Mouse (Mus musculus) left cerebral cortex, postnatal 4 days (tissue): Measurements from ENCODE around the gene Fancc. TPM values are rescaled to one million over a fixed set of nuclear protein-coding genes. Genes with fewer than 3 reads are reported as not detected.

Experiments
- DNase-seq: peaks from one replicate; pipeline ENCODE4 v3.0.0-alpha.2; 2022
- intact Hi-C: fragments of 180-260 bp; cut with DNase I; formaldehyde crosslinking; loops from one replicate; pipeline ENCODE4 v1.15.1; 2025
- total RNA-seq, 2 experiments: library from RNA; stranded (reverse); gene quantifications; 2 replicates each; pipeline ENCODE4 v1.2.3; 2021

The Fancc gene
- total RNA-seq, 2 experiments from 2014 or later, result 10.8 to 11.3 TPM

DNA sequence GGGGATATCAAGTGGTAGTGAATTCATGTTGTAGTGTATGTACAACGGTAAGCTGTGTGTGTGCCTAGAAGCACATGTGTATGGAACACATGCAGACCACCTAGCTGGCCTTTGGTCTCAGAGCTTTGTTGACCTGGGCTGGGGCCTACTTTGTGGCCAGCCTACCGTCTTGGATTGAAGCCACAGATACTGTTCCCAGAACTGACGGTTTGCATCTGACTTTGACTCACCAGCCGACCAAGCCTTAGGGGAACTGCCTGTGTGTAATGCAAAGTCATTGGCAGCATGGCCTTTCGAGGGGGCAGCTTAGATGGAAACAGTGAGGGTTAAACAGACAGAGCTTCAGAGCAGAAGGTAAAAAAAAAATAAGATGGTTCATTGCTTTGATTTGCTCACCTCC is 243.9 kb downstream of the Fancc start:
- intact Hi-C loops, result no loop called here

DNA sequence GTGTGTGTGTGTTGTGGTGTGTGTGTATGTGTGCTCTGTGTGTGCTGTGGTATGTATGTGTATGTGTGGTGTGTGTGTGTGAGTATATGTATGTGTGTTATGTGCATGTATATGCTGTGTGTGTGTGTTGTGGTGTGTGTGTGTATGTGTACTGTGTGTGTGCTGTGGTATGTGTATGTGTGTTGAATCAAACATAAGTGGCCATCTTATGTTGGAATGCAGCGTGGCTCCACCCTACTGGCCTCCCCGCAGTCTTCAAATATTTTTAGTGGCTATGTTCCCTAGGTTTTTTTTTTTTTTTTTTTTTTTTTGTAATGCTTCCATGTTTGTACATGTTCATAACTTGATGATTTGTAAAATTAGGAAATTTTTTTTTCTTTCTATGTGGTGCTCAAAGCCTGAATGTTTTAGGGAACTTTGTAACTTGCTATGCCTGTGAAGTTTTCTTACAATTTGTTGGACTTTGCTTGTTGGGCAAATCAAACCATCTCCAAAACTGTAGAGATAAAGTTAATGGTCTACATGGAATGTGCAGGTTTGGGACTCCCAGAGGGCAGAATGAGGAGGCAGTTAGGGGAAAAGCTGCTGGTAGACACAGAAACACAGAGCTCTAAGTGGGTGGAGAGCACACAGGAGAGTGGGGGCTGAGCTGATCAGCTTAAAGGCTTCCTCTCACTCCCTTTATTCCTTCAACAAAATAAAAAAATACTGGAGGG is 244.6 kb downstream of the Fancc start:
- DNase-seq, result no peak
- intact Hi-C loops, result no loop called here

More for the DNA sequence above, 243.9 kb downstream of the Fancc start:
- no peak for DNase-seq

DNA sequence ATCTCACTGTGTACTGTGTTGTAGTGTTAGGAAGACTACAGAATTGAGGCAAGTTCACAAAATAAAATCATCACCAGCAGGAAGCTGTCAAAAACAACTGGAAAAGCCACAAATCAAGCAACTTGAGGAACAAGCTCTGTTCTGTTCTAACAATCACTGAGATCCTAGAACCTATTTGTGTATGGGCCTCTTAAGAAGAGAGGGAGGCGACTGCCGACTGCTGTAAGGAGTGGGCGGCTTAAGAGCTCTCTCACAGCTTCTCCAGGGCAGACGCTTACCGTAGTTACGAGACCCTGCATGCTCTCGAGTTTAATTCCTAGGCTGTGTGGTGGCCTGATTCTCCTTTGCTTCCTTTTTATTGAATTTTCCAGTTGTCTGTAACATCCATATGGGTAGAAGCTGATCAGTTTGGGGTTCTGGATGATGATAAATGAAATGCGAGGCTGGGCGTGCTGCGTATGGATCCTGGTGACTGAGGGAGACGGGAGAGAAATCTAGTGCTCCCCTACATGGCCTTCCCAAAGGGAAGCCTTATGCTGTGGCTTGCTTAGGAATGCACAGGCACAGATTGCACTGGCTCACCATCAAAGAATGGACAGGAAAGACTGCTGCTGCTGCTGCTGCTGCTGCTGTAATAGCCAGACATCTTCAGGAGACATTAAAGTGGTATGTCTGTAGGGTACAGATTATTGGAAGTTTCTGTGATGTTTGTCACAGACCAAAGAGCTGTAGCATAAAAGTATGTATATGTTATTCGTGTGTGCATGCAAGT is 245.8 kb downstream of the Fancc start:
- no peak for DNase-seq
- intact Hi-C loops, result no loop called here

DNA sequence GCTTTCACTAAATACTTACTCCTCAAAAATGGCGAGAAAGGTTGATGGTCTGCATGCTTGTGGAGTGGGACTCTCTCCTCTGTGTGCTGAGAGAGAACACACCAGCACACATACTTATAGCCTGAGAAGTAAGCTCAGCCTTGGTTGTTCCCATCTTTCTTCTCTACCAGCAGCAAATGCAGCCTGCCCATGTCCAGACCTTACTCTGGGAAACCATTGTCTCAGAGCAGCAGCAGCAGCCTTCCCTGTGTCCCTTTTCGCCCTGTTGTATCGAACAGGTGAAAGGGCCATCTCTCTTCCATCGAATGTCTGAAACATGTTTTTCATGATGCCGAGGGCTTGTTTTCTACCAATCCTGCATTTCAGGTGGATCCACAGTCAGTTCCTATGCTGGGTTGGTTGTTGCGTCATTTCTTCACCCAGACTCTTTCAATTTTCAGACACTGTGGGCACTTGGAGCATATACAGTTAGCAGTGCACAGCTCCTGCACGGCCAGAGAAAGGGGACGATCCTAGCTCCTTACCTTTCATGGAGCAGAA is 246.6 kb downstream of the Fancc start:
- intact Hi-C loops, result no loop called here

DNA sequence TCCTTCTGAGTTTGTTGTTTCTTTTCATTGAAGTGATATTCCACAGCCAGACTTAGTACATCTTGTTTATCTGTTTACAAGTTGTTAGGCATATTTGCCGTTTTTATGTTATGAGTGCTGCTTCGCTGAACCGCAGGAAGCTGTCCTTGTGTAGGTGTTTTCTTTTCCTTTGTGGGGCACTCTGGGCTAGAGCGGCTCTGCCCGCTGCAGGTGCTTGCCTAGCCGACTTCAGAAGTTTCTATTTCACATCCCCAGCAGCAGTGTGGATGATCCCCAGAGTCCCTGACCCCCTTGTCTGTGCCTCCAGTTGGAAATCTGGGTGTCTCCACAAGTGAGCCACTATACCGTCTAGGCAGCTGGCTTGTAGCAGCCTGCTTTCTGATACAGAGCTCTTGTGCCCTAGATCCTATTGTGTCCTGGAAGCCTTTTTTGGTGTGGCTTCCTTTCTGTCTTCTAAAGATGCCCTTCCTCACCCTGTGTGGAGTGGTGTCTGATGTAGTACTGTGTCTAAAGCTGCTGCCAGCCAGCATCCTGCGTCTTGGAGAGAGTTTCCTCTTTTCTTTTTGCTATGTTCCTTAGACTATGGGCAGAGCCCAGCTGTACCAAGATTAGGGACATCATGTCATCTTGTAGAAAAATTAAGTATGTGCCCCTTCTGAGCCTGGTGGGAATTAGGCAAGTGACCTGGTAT is 247.2 kb downstream of the Fancc start:
- intact Hi-C loops, result no loop called here
- no peak for DNase-seq

More for the DNA sequence above, 246.6 kb downstream of the Fancc start:
- no peak for DNase-seq

DNA sequence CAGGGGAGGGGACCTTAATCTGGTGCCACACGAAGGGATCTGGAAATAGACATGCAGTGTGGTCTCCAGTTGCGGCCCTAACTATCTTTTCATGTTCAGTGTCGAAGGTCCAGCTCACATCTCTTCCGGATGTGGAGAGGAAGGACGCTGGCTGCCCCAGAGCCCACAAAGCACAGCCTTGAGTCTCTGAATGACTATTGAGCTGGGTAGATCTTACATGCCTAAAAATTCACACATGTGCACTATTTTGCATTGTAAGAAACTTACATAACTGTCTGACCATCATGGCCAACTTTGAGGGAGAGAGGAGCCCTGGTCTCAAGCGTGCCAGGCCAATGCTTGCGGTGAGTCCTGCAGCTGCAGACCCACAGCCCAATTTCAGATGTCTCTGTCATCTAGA is 247.9 kb downstream of the Fancc start:
- DNase-seq, result no peak

DNA sequence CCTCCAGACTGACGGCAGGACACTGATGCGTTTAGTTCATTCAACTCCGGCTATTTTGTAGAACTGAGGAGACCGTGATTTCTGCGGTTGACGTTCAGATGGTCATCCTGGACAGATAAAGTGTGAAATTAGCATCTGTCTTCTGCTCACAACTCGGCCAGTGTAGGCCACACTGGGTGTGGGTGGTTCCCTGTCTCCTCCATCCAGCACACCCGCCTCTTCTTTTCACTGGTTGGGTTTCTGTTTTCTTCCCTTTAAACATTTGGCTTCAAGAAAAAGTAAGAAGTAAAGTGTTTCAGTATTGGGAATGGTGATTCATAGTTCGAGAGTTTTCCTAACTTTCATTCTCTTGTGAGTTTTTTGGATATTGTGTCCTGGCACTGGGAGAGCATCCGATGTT is 248.8 kb downstream of the Fancc start:
- intact Hi-C loops, result no loop called here
- DNase-seq, result no peak

More for the DNA sequence above, 247.9 kb downstream of the Fancc start:
- intact Hi-C loops, result no loop called here

DNA sequence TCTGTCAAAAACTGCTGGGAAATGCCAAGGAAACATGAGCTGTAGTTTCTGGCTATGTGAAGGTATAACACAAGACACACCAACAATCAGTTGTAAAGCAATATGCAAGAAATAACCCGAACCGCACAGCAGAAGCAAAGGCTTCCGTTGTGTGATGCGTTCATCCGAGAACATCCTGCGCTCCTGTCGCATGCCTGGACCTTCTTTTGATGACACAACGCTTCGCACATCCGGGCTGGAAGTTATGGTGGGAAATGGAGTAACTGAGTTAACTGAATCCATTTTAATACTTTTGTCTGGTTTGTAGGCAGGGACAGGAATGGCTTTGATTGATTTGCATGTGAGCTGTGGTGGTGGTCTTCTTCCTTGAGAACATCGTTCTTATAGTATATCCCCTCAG is 249.4 kb downstream of the Fancc start:
- intact Hi-C loops, result no loop called here

DNA sequence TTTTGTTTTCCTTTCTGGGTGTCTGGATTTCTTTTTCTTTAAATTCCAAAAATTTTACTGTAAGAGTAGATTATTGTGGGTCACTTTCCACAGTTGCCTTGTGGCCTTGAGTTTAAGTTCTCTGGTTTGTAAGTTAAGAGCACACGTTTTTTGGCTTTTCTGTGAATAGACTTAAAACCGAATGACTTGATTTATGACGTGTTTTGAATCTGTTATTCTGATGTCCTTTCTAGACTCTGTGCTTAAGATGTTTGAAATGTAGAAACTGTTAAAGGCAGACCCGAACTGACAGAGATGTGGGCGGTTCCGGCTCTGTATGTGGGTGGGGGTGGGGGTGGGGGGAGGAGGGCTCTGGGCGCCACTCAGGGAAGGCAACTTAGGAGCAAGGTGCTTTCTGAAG is 250.0 kb downstream of the Fancc start:
- intact Hi-C loops, result no loop called here
- DNase-seq, result no peak

More for the DNA sequence above, 249.4 kb downstream of the Fancc start:
- DNase-seq, result no peak

DNA sequence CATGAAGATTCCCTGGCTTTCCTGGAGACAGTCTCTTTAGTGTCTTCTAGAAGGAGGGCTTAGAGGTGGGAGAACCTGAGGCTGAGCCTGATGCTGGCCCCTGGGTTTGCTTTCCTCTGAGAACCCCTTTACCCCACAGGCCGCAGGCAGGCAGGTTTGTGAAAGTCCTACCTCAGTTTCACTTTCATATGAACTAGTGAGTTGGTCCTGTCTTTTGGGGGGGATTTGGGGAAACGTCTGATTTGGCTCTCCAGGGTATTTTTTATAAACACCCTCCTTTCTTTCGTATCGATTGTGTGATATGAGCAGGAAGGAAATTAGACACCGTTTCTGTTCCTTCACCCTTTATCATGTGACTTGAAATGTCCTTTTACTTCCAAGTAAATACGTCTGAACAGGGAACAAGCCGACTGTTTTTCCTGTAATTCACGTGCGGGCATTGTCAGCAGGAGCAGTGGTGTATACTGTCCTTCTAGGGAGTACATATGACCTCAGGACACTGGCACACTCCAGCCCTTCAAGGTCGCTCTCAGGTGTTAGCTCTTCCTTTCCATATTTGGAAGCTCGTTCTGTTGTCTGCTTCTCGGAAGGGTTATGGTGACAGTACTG is 250.6 kb downstream of the Fancc start:
- DNase-seq, result no peak
- intact Hi-C loops, result no loop called here

DNA sequence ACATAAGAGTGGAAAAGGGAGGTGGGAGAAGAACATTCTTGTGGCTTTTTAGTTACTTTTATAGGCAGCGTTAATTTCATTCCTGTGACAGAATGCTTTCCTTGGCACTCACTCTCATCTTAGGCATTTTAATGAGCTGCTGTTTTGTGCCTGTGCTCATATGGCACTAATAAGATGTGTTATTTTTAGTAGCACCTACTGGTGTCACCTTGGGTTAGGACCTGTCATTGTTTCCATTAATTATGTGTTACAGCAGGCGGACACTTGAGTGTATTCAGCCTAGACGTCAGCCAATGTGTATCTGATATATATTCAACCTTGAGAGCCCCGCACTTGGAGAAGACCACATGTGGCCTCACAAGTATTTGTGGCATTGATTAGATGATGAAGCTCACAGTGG is 251.3 kb downstream of the Fancc start:
- no peak for DNase-seq
- intact Hi-C loops, result no loop called here

DNA sequence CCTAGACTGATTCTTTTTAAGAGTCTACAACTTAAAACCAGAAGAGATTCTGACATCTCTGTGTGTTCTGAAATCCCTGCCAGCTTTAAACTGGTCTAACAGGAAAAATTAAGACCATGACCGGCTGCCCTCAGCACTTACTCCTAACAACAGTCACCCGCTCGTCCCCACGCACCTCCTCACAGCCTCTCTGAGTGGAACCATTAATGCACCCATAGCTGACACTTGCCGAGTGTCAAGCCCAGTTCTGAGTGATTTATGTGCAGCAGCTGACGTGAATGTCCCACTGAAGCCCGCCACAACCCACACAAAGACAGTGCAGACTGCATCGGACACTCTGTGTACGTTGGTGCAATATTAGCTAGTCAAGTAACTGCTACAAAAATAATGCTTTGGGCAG is 251.9 kb downstream of the Fancc start:
- DNase-seq, result no peak
- intact Hi-C loops, result no loop called here

DNA sequence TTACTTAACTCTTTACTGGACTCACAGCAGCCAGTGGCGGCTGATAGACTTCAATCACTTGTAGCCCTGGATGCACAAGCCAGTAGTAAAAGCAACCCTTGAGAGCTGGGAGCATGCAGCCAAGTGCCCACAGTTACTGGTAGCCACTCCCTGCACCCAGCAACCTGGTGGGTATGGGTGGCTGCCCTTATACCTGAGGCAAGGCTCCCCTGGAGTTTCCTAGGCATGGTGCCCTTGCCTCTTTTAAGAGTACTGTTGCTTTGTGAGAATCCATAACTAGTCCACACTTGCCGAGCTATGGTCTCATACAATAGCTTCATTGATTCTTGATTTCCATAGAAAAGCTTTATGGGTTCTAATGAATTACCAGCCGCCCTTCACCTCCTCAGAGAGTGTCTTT is 252.7 kb downstream of the Fancc start:
- DNase-seq, result no peak
- intact Hi-C loops, result no loop called here

DNA sequence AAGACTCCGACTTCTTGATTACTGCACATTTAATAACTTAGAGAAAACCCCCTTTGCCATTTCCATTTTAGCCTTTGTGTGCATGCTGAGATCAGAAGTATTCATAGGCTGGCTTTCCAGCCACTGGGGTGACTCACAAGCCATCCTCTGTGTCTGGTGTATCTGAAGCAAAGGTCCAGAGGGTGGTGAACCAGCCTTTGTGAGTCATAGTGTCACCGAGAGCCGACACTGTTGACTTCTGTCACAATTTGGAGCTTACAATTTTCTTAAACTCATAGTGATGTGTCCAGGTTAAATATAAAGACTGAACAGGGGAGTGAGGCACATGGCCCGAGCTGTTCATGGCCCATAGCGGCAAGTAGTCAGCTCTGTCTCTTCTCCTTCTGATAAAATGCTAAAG is 253.5 kb downstream of the Fancc start:
- intact Hi-C loops, result no loop called here
- DNase-seq, result no peak

DNA sequence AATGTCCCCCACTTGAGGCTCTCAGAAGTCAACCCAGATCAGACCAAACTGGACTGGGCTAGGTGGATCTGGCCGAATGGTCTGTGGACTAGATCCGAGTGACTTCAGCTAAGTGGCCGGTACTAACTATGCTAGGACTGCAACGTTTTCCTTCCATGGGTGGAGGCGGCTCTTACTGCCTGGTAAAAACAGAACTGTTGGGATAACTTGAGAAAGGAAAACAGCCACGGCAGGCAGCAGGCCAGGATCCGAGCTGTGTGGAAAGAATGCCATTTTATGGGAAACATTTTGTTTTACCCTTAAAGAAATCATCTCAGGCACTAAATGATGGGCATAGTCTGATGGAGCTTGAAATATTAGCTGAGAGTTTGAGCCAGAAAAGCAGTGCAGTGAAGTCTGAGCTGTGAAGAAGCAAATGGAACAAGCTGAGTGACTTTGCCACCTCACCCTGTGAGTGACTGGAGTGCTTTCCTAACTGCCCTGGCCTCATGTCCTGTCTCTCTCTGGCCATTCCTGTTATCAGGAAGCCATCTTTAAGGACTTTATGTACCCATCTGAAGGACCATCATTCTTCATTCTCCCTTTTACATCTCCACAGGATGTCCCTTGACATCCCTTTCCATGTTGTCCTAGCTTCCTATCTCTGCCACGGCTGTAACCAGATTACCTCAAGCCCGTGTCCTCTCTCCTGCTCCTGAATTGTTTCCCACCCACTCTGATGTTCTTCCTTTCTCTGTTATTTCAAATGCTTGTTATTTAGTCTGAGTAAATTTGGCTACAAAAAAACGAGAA is 254.5 kb downstream of the Fancc start:
- DNase-seq, result no peak
- intact Hi-C loops, result no loop called here

DNA sequence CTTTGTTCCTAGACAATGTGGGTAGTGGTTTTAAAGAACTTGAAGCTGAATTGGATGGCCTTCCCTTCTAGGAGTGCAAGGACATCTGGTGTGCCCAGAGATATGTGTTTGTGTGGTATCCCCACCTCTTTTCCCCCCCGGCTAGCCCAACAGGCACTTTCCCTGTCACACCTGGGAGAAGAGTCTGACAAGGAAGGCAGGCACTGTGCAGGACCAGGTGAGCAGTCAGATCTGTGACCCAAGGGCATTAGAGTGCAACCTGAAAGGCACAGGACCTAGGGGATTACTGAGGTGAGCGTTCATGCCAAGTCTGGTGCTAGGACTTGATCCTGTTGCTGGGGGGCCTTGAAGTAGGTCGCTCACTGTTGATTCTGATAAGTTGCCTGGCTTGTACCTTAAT is 255.4 kb downstream of the Fancc start:
- intact Hi-C loops, result no loop called here
- DNase-seq, result no peak

DNA sequence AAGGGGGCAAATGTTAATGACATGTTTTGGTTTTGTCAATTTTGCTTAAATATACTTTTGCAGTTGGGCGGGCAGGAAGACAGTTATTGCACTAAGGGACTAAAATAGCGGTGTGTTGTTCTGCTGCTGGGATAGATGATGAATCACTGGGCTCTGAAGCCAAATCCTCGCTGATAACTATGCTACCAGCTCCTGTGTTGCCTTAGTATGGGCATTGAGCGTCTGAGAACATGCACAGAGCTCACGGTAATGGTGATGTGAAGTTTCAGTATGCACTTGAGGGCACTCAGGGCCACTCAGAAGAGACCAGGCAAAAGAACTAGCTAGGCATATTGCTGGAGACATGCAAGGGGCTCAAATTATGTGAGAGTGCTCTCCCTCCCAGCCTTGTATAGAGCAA is 256.2 kb downstream of the Fancc start:
- intact Hi-C loops, result no loop called here
- no peak for DNase-seq

DNA sequence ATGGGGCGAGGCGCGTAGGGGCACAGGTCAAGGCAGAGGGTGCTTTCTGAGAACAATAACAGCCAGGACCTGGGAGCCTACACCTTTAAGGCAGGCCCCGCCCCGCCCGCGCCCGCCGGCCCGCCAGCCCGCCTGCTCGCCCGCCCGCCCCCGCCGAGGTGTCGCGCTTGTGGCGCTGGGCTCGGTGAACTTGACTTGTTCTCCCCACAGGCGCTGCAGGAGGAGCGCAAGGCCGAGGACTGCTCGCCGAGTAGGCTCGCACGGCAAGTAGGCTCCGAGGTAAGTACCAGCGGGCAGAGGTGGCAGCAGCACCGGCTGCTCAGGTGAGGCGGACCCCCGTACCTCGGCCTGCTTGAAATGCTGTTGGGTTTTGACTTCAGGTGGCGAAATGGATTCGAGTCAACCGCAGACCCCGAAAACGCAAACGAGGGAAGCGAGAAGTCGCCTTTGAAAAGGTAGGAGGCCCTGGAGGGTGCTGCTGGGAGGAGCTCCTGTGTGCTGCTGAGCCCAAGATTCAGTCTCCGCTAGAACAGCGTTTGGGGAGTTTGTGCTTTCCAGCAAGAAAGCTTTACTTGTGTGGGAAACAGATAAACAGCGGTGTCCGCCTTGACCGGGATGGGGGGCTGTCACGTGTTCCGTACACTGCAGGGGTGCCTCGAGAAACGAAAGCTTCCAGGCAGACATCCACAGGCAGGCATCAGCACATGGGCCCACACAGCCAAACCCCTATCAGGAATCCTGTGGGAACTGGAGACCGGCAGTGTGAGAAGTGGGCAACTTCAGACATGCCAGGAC is 257.0 kb downstream of the Fancc start:
- DNase-seq, result peak; percentile 74
- intact Hi-C loops, result no loop called here

DNA sequence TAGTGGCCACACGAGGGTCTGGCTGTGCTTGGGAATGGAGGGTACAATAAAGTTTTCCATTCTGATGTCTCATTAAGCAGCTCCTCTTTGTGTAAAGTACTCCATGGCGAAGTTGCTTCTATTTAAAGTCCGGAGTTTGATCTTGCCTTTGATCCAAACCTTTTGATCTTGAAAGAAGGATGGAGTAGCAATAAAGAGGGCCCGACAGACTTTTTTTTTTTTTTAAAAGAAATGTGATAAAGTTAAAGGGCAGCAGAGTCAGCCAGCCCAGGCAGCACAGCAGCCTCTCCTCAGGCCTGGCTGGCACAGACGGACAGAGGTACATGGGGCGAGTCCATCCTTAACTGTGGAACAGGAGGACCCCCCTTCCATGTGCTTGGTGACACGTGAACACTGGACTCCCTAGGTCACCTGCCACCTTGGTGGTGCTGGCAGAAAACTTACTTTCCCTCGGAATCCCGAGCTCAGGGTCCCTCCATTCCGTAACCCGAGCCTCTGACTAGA is 257.7 kb downstream of the Fancc start:
- intact Hi-C loops, result no loop called here
- no peak for DNase-seq
